ENCODE assay signal across 11 mouse cellular contexts in genomic region chr9:77481380-77481779, GRCm38 (mm10).
DNase-seq lines count a peak whose midpoint lies in the region; ATAC-seq and TF ChIP-seq lines count a peak whose summit lies in the region.
"Had no signal": no experiment of that assay in that cellular context is flagged by ENCODE, and none has a peak within 500 bp of the region (broad histone marks: within the 10 kb centered on the region; RNA-seq: fewer than 3 reads in every experiment).

No protein-coding gene starts in this region.

- no peaks in the 10 kb centered on the region for H3K9me3 ChIP-seq in forebrain, embryonic 10.5 days
- H3K9me3 ChIP-seq in forebrain, embryonic 13.5 days (replicated peaks) = no peaks in the 10 kb centered on the region
- H3K9me3 ChIP-seq in forebrain, embryonic 11.5 days (ENCODE audit: control insufficient read depth, low read length) = no peaks in the 10 kb centered on the region
- H3K9me3 ChIP-seq in hindbrain, embryonic 14.5 days (ENCODE audit: control insufficient read depth, low read length) = no peaks in the 10 kb centered on the region

- DNase-seq in forebrain, embryonic 10.5 days (ENCODE audit: extremely low spot score, low spot score) = no peak
- DNase-seq in ES-CJ7 (ENCODE audit: low read depth, low spot score) = peak; percentile 47
- peak; percentile 41 for DNase-seq in forebrain, embryonic 11.5 days (ENCODE audit: low spot score)
- DNase-seq in hindbrain, embryonic 14.5 days (ENCODE audit: low spot score) = no peak
- no peak for DNase-seq in urinary bladder, postnatal 14 days (ENCODE audit: low spot score)
- no peak for DNase-seq in left cerebral cortex, postnatal 4 days
- DNase-seq in thymus, adult 2 months = no peak
- DNase-seq: cerebellum, adult 9-10 months; kidney, adult 18-20 months; lung, postnatal 36 days had no signal

- H3K4me1 ChIP-seq in forebrain, embryonic 10.5 days = peaks cover 77% of the 10 kb centered on the region
- peaks cover 61% of the 10 kb centered on the region for H3K4me1 ChIP-seq in forebrain, embryonic 13.5 days
- peaks cover 30% of the 10 kb centered on the region for H3K4me1 ChIP-seq in forebrain, embryonic 11.5 days (replicated peaks; ENCODE audit: control insufficient read depth, insufficient read depth, low read length)
- peaks cover 39% of the 10 kb centered on the region for H3K4me1 ChIP-seq in hindbrain, embryonic 14.5 days (replicated peaks; ENCODE audit: control insufficient read depth, insufficient read depth, low read length)
- H3K4me1 ChIP-seq in thymus, adult 2 months (replicated peaks; ENCODE audit: control insufficient read depth, insufficient read depth, low read length) = peaks cover 15% of the 10 kb centered on the region

- no peak for TF ChIP-seq POLR2A in thymus, adult 2 months (IDR thresholded peaks at IDR 0.05; ENCODE audit: control insufficient read depth, extremely low read depth, insufficient read depth, low read length, poor library complexity)

- no peaks in the 10 kb centered on the region for H3K27me3 ChIP-seq in forebrain, embryonic 10.5 days (ENCODE audit: poor library complexity, severe bottlenecking)
- no peaks in the 10 kb centered on the region for H3K27me3 ChIP-seq in forebrain, embryonic 13.5 days
- no peaks in the 10 kb centered on the region for H3K27me3 ChIP-seq in forebrain, embryonic 11.5 days (ENCODE audit: control insufficient read depth, insufficient read depth, low read length)
- no peaks in the 10 kb centered on the region for H3K27me3 ChIP-seq in hindbrain, embryonic 14.5 days (ENCODE audit: control insufficient read depth, insufficient read depth, low read length)
- H3K27me3 ChIP-seq in thymus, adult 2 months (ENCODE audit: control insufficient read depth, insufficient read depth, low read length) = no peaks in the 10 kb centered on the region

- intact Hi-C loops in left cerebral cortex, postnatal 4 days (cut with DNase I) = no loop called here

- no peak for TF ChIP-seq CTCF in thymus, adult 2 months (IDR thresholded peaks at IDR 0.05; ENCODE audit: borderline replicate concordance, control insufficient read depth, extremely low read depth, insufficient read depth, low read length, poor library complexity)

- no peak overlapping the region for H3K4me2 ChIP-seq in forebrain, embryonic 13.5 days
- no peak overlapping the region for H3K4me2 ChIP-seq in forebrain, embryonic 11.5 days (ENCODE audit: low read depth, low read length, severe bottlenecking)
- H3K4me2 ChIP-seq in hindbrain, embryonic 14.5 days (replicated peaks) = no peak overlapping the region

- 72% methylated on average over 7 of the region's 7 CpGs for WGBS in forebrain, embryonic 10.5 days
- WGBS in forebrain, embryonic 13.5 days = 49% methylated on average over 7 of the region's 7 CpGs
- 73% methylated on average over 7 of the region's 7 CpGs for WGBS in forebrain, embryonic 11.5 days
- 76% methylated on average over 7 of the region's 7 CpGs for WGBS in hindbrain, embryonic 14.5 days
- 75% methylated on average over 7 of the region's 7 CpGs for WGBS in thymus, adult 2 months

- no peak for ATAC-seq in forebrain, embryonic 13.5 days
- no peak for ATAC-seq in forebrain, embryonic 11.5 days (replicated peaks; ENCODE audit: low FRiP score)
- no peak for ATAC-seq in hindbrain, embryonic 14.5 days (ENCODE audit: low FRiP score)

- no peak overlapping the region for H3K9ac ChIP-seq in forebrain, embryonic 13.5 days
- H3K9ac ChIP-seq in forebrain, embryonic 11.5 days (ENCODE audit: low read length) = no peak overlapping the region
- H3K9ac ChIP-seq in hindbrain, embryonic 14.5 days = peak overlapping the region; percentile 16; the same call in 1 of the 2 replicates

- H3K36me3 ChIP-seq in forebrain, embryonic 10.5 days (replicated peaks) = 0 out of 2 replicates have a peak, but pooled peaks cover 2% of the 10 kb centered on the region
- no peaks in the 10 kb centered on the region for H3K36me3 ChIP-seq in forebrain, embryonic 13.5 days (ENCODE audit: poor library complexity, severe bottlenecking)
- no peaks in the 10 kb centered on the region for H3K36me3 ChIP-seq in forebrain, embryonic 11.5 days (ENCODE audit: control insufficient read depth, insufficient read depth, low read length)
- no peaks in the 10 kb centered on the region for H3K36me3 ChIP-seq in hindbrain, embryonic 14.5 days (replicated peaks; ENCODE audit: control insufficient read depth, insufficient read depth)
- no peaks in the 10 kb centered on the region for H3K36me3 ChIP-seq in thymus, adult 2 months (ENCODE audit: control insufficient read depth, insufficient read depth, low read length)

- H3K4me3 ChIP-seq in forebrain, embryonic 10.5 days = no peak overlapping the region
- H3K4me3 ChIP-seq in forebrain, embryonic 13.5 days = no peak overlapping the region
- H3K4me3 ChIP-seq in forebrain, embryonic 11.5 days (ENCODE audit: low read depth, low read length) = no peak overlapping the region
- no peak overlapping the region for H3K4me3 ChIP-seq in hindbrain, embryonic 14.5 days (replicated peaks; ENCODE audit: low read length)
- H3K4me3 ChIP-seq in thymus, adult 2 months (ENCODE audit: control insufficient read depth, insufficient read depth, low read length) = no peak overlapping the region

- peak overlapping the region; percentile 26; the same call in 1 of the 2 replicates for H3K27ac ChIP-seq in forebrain, embryonic 10.5 days
- no peak overlapping the region for H3K27ac ChIP-seq in forebrain, embryonic 13.5 days
- H3K27ac ChIP-seq in forebrain, embryonic 11.5 days (ENCODE audit: low read depth, low read length) = no peak overlapping the region
- 0 out of 2 replicates have a peak overlapping the region, but pooled peaks have one; percentile 4 for H3K27ac ChIP-seq in hindbrain, embryonic 14.5 days
- no peak overlapping the region; the same call in 1 of the 2 replicates for H3K27ac ChIP-seq in thymus, adult 2 months (ENCODE audit: control insufficient read depth, insufficient read depth, low read length)

Comparison
In these comparisons a context has a peak if more than half of its experiments do, and no peak if none do; other contexts are left out.
1. DNase-seq: peak in ES-CJ7 (single experiment) and forebrain, embryonic 11.5 days (single experiment); none in forebrain, embryonic 10.5 days (single experiment), hindbrain, embryonic 14.5 days (single experiment), urinary bladder, postnatal 14 days (single experiment), left cerebral cortex, postnatal 4 days (single experiment) and thymus, adult 2 months (single experiment).
2. H3K27ac ChIP-seq: peak in forebrain, embryonic 10.5 days (single experiment) and hindbrain, embryonic 14.5 days (single experiment); none in forebrain, embryonic 13.5 days (single experiment), forebrain, embryonic 11.5 days (single experiment) and thymus, adult 2 months (single experiment).